Mouse (Mus musculus) lung, postnatal 14 days (tissue): ENCODE measurements around the gene Atp9a.

Experiments used
- DNase-seq: peaks from one replicate; pipeline ENCODE4 v3.0.0; 2021

Atp9a gene

GRCm38 (mm10) chr2:168737878-168738277, 4.3 kb downstream of the Atp9a start:
- DNase-seq: peak; percentile 34

GRCm38 (mm10) chr2:168734023-168734422, 8.2 kb downstream of the Atp9a start:
- DNase-seq: peak; percentile 70

DNA sequence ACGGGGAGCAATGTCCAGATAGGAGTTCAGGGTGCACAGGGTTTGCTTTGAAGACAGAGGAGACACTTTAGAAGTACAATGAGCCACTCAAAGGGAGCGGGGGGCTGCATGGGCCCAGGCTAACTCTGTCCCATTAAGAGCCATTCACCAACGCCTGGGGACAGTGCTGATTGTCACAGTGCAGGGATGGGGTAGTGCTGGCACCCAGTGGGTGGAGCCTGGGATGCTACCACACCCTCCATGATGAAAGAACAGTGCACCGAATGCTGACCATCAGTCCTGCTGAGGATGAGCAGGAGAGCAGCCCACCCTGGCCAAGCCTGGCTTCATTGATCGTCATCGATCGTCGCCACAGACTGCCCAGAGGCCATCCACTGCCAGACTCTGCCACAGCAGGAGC, 11.0 kb downstream of the Atp9a start:
- no peak for DNase-seq

DNA sequence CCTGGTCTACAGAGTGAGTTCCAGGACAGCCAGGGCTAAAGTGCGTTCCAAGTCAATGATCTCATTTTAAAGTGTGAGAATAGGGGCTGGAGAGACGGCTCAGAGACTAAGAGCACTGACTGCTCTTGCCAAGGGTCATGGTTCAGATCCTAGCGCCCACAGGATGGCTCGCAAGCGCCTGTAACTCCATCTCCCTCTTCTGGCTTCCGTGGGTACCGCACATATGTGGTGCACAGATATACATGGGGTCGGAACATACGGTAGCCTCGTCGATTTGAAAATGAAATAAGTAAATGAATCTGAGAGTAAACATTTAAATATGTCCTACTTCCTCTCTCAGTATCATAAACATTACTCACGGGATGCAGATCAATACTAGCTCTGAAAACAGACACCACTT, 12.5 kb downstream of the Atp9a start:
- DNase-seq: no peak

DNA sequence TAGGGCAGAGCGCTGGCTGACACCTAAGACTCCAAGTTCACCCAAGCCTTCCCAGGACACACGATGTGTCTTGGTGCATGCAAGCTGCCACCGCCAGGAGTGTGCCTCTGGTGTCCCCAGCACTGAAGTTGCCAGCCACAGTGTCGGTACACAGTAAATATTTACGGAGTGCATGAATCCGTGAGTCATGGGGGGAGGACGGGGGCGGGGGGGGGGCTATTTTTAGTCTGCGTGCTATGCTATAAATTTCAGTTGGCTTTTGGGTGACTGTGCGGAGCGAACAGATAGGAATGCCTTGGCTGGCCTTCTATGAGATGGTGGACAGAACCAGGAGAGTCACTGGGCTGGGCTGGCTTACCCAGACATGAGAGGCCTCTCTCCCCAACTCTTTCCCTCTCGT, 14.2 kb downstream of the Atp9a start:
- DNase-seq: no peak

DNA sequence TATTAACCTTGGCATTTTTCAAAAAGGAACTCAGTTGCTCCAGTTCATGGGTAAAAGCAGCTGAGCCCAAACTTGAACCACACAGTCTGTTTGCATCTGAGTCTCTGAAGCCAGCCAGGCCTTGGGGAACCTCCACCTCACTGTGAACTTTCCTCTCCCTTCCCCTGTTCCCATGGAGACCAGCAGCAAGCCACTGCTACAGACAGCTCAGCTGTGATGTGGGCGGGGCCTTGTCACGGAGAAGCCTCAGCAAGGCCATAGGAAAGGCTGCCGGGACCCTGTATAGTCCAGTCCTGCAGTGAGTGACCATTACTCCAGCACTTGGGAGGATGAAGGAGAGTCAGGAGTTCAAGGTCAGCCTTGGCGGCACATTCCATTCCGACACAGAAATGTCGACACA, 16.2 kb downstream of the Atp9a start:
- no peak for DNase-seq

DNA sequence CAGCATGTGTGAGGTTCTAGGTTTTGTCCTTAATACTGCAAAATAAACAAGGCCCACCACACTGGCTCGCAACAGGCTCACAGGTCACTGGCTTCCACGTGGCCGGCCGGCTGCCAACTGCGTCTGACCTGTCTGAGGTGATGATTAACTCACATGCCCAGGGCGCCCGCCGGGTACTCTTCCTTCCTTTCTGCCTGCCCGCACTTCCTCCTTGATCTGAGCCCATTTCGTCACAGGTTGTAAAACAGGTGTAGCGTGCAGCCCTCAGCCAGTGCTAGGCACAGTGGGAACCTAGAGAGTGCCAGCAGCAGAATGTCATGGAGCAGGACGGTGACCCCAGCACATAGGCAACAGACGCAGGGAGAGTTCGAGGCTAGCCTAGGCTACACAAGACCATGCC, 20.9 kb downstream of the Atp9a start:
- peak; percentile 23 for DNase-seq

DNA sequence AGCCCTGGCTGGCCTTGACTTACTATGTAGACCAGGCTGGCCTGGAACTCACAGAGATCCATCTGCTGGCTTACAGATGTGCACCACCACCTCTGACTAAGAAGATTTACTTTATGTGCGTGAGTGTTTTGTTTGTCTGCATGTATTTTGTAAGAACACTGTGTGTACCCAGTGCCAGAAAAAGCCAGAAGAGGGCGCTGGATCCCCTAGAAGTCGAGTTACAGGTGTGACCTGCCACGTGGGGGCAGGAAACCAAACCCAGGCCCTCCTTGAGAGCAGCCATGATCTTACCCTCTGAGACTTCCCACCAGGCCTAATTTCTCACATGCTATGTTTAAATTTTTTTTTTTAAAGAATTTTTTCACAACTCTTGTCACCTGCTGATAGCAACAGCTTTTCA, 22.5 kb downstream of the Atp9a start:
- DNase-seq: no peak

DNA sequence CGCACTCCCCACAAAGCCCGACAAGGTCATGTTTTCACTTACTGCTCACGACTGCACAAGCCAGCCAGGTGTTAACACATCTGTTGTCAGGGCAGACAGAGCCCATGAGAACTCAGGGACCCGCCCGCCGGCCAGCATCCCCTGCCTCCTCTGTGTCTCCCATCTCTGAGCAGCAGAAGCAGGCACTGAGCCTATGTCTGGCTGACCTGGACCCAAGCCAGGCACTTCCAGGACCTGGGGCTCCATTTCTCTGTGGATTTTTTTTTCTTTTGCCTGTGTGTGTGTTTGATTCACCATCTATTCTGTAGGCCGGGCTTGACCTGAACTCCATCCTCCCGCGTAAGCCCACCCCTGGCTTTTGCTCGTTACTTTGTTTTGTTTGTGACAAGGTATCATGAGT, 23.5 kb downstream of the Atp9a start:
- DNase-seq: no peak

GRCm38 (mm10) chr2:168718267-168718666, 23.9 kb downstream of the Atp9a start:
- DNase-seq: no peak

DNA sequence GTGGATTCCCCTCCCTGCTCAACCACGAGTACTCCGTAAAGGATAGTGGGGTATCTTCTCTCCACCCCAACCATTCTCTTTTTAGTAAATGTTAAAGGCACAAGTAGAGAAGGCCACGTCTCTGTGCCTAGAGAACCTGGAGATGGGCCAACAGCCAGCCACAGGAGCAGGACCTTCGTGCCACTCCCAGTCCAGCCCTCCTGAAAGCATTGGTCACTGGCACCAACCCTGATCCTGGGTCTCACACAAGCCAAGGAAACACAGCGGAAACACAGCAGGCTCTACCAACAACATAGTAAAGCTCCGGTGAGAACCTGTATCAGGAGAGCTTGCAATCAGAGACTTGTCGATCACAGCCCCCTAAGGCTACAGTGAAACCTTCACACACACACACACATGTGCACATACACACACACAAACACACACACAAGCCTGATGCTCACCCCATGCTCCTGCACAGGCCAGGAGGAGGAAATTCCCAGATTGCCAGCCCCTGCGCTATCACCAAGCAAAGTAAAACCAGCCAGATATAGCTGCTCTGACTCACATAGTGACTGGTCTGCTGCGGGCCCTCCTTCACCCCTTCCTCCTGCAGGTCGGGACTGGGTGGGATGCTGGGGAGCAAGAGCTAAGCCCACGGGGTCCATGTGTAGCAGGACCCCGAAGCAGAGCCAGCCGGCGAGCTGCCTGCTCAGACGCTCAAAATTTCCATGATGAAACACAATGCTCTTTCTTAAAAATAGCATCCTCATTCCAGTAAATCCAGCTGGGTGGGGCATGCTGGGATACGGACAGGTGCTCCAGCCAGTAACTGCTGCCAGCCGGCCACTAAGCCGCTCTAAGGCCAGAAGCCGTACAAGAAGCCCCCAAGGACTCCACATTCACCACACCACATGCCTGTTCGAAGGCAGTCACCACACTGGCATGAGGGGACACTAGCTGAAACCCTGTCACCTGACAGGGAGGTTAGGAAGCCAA, 29.7 kb downstream of the Atp9a start:
- DNase-seq: no peak

DNA sequence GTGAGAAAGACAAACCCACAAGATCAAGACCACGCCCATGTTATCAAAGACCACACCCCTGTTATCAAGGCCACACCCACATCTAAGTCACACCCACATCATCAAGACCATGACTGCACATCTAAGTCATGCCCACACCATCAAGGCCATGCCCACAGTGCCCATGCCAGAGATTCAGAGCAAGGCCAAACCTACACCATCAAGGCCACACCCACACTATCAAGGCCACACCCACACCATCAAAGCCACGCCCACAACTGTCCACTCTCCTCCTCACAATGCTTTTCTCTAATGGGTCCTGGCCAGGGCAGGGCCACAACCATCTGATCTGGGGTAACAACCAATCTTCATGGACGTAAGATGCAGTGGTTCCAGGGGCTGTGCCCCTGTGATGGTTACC, 31.2 kb downstream of the Atp9a start:
- DNase-seq: no peak

DNA sequence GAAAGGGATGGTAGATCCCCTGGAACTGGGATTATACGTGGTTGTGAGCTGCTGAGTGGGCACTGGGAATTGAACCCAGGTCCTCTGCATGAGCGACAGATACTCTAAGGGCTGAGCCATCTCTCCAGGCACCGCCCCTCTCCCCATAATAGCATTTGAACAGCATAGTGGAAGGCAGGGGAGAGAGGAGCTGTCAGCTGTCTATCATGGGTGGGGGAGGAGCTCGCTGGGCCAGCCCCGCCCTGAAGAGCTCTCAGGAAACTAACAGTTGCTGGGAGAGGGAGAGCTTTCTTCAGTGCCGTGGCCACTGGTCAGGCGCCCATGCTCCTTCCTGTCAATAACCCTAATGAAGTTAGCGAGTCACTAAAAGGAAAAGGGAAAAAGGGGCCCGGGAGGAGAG, 34.4 kb downstream of the Atp9a start:
- no peak for DNase-seq

GRCm38 (mm10) chr2:168702266-168702665, 39.9 kb downstream of the Atp9a start:
- no peak for DNase-seq

DNA sequence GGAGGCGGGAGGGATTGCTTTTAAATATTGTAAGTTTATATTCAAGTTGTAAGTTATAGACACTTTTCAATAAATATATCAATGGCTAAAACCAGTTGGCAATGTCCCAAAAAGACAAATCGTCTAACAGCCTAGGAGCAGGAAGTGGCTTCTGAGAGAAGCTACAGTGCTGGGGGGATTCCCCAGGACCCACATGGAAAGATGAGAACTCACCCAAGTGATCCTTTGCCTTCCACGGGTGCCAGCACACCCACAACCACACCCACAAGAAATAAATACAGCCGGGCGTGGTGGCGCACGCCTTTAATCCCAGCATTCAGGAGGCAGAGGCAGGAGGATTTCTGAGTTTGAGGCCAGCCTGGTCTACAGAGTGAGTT, 47.2 kb downstream of the Atp9a start:
- no peak for DNase-seq

DNA sequence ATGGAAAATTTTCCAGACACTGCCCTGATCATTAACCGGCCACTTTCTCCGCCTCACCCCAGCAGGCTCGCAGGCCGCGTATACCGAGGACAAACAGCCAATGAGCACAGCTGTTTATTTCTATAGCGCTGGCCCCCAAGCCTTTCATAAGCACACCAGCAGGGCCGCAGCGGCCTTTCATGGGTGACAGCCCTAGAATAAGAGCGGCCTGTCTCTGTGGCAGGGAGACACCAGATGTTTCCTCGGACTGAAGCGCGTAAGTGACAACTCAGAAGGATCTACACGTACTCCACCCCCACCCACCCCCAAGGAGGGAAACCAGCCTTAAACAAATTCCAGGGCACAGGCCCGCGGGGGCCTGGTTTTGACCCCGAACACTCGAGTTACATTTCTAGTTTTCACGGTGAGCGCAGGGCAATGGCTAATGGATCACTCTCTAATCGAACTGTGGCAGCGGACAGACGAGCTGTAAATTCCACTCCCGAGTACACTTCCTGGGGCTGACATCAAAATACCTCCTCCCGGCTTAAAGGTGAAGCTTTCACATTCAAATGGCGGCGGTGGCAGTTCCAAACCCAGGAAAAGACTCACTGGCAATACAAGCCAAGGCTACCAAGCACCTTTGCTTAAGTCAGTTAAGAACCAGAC, 47.7 kb downstream of the Atp9a start:
- no peak for DNase-seq

DNA sequence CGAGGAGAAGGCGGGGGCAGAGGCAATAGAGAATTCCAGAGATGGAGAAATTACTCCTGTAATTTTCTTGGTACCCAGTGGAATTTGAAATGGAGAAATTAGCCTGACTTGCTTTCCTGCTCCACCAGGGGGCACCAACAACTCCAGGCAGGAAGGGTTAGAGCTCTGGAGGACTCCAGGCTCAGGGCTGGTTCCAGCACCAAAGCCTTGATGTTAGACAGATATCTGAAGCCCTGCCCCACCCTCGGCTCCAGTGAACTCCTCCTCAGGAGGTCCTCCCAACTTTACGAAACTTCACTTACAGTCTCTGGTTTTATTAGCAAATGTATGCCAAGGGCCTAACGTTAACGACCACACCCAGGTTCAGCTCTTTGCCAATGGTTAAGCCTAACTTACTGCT, 50.4 kb downstream of the Atp9a start:
- peak; percentile 74 for DNase-seq

DNA sequence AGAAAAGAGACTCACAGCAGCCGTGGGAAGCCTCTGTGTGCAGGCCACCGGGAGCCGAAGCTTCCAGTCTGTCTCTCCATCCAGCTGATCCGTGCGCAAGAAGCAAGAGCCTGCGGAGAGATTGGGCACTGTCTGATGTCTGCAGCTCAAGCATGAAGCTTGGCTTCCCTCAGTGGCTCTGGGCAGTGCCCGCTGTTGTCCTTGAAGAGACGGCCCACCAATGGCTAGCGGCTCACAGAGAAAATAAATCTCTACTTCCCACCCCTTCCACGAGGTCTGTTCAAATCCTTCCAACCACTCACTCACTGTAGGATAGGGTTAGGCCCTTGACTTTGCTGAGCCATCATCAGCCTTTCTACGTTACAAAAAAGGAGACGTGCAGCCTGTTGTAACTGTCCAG, 54.9 kb downstream of the Atp9a start:
- no peak for DNase-seq

GRCm38 (mm10) chr2:168685909-168686308, 56.3 kb downstream of the Atp9a start:
- no peak for DNase-seq

DNA sequence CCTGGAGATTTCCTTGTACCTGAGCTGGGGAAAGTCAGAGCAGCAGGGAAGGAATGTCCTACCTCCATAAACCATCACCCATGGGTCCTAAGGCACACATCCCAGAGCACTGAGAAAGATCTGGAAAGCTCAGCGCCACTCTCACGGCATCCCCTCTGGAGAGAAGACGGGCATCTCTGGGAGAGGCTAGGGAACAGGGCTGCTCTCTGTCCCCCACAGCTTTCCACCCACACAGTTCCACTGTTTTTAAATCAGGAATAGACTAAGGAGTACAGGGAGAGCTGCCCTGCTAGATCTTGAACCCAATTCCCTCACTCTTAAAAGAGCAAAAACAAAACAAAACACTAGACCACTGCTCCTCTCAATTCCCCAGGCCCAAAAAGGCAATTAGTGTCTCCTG, 57.5 kb downstream of the Atp9a start:
- no peak for DNase-seq

DNA sequence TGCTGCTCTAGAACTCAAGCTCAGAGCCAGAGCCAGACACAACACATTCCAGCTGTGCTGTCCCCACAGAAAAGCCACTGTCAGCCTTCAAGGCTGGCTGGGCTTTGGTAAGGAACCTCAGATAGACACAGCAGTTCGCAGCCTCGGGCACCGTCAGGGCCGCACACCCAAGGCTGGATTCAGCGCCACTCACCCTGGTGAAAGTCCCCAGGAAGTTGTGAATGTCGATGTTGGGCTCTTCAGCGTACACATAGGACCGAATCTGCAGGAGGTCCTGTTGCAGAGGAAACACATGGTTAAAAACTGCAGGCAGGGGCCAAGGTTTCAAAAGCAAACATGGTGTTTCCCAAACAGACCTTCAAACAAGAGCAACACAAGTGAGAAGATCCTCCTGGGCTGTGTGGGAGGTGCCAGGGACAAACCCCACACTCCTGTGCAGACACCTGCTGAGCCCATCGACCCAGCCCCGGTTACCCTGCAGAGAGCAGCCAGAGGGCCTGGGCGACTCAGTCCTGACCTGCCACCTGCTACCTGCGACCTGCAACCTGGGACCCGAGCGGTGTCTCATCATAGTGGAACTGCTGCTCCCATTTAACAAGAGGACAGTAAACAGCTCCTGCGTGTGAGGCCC, 58.6 kb downstream of the Atp9a start:
- DNase-seq: no peak

DNA sequence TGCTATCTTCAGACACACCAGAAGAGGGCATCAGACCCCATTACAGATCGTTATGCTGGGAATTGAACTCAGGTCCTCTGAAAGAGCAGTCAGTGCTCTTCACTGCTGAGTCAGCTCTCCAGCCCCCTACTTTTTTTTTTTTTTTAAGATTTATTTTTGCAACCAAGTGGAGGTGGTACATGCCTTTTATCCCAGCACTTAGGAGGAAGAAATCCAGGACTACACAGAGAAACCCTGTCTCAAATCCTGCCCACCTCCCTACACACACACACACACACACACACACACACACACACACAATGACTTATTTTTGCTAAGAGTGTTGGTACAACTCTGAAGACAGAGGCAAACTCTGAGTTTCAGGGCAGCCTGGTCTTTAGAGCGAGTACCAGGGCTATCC, 59.5 kb downstream of the Atp9a start:
- DNase-seq: no peak

GRCm38 (mm10) chr2:168681531-168681930, 60.7 kb downstream of the Atp9a start:
- no peak for DNase-seq
